Mouse (Mus musculus) embryonic facial prominence, embryonic 12.5 days (tissue): ENCODE measurements around the gene Dock10. TPM values are rescaled to one million over a fixed set of nuclear protein-coding genes. Genes with fewer than 3 reads are reported as not detected.

Experiments
- ATAC-seq: fragments of 200-750 bp; cut with Nextera tagmentation; 2 replicates; pipeline ENCODE4 v1.8.0; 2017; ENCODE audit not compliant: insufficient number of reproducible peaks, insufficient read depth, low FRiP score, low TSS enrichment
- H3K27ac ChIP-seq: fragments of 300-500 bp; sonication (generic); 2 replicates; pipeline ENCODE4 v1.5.1; 2016; ENCODE audit warnings: mild to moderate bottlenecking
- H3K27me3 ChIP-seq: fragments of 300-500 bp; sonication (generic); 2 replicates; pipeline ENCODE4 v1.6.1; 2016; ENCODE audit warnings: mild to moderate bottlenecking, moderate library complexity
- H3K36me3 ChIP-seq: fragments of 300-500 bp; sonication (generic); 2 replicates; pipeline ENCODE4 v1.6.1; 2016; ENCODE audit warnings: mild to moderate bottlenecking
- H3K4me1 ChIP-seq: fragments of 300-500 bp; sonication (generic); 2 replicates; pipeline ENCODE4 v1.6.1; 2016
- H3K4me2 ChIP-seq: fragments of 300-500 bp; sonication (generic); replicated peaks from 2 replicates; pipeline ENCODE4 v1.6.1; 2016; ENCODE audit warnings: mild to moderate bottlenecking, moderate library complexity
- H3K4me3 ChIP-seq: fragments of 300-500 bp; sonication (generic); 2 replicates; pipeline ENCODE4 v1.5.1; 2016; ENCODE audit warnings: mild to moderate bottlenecking
- H3K9ac ChIP-seq: fragments of 300-500 bp; sonication (generic); 2 replicates; pipeline ENCODE4 v1.6.1; 2016; ENCODE audit warnings: mild to moderate bottlenecking, moderate library complexity
- H3K9me3 ChIP-seq: fragments of 300-500 bp; sonication (generic); 2 replicates; pipeline ENCODE4 v1.6.1; 2016; ENCODE audit warnings: mild to moderate bottlenecking, moderate library complexity
- WGBS: fragments of 180-500 bp; shearing (Covaris S2); methylation state at CpG from one replicate; pipeline ENCODE4 v1.1.7; 2016; 5-methylcytosine and 5-hydroxymethylcytosine counted together
- polyA plus RNA-seq: library from polyadenylated mRNA; unstranded; fragments of >200 nt; fragmentation: Nextera tagmentation; extraction: Ambion mirVana; gene quantifications from 2 replicates; pipeline ENCODE4 v1.2.1, GENCODE M21; 2016

Gene Dock10
- polyA plus RNA-seq, 1 experiment from 2014 or later, result 6.4 TPM

DNA sequence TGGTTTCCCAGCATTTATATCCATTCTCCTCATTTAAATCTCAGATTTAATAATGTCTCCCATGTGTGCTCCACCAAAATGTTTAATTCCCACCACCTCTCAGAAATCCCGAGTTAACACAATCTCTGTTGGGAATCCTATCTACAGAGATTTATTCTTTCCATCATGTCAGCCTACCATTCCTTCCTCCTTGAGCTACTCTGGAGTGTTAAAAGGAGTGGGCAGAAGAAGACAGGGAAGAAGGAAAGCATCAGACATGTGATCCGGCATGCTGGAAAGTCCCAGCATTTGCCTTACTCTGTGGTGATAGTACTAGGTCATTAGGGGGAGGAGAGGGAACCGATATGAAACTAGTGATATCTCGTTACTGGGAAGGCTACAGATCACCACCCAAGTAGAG, 254.2 kb downstream of the Dock10 start:
- Histone ChIP-seq H3K4me3 (no peak overlapping the region), H3K36me3 (no peaks in the 10 kb centered on the region), H3K4me2 (no peak overlapping the region), H3K9me3 (no peaks in the 10 kb centered on the region), H3K4me1 (no peaks in the 10 kb centered on the region), H3K27ac (no peak overlapping the region), H3K9ac (no peak overlapping the region), H3K27me3 (no peaks in the 10 kb centered on the region)
- ATAC-seq, result no peak
- WGBS, result 90% methylated on average over 4 of the region's 4 CpGs

DNA sequence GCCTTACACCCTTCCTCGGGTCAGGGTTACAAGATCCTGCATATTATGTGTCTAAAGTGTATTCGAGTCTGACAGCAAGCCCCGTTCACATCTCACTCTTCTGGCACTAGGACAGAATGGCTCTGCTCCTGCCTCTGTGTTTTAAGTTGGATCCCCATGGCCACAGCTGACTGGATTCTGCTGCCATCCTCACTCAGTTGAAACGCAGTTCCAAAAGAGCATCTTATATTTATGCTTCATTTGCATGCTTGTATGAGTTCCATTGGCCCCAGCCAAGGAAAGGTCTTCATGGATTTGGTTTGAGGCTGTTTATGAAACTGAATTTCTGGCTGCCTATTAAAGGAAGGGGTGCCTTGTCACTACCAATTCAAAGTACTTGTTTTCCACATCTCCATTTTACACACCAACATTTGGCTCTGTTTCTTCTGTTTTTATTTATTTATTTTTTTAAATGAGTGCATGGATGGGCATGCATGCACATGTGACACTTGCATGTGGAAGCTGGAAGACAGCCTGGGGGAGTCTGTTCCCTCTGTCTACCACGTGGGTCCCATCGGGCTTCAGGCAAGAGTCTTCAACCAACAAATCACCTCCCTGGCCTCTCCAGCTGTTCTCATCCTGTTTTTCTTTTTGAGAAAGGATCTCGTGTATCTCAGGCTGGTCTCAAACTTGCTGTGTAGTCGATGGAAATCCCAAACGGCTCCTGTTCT, 255.7 kb downstream of the Dock10 start:
- no peak overlapping the region for H3K27ac ChIP-seq
- no peak overlapping the region for H3K4me2 ChIP-seq
- no peaks in the 10 kb centered on the region for H3K4me1 ChIP-seq
- H3K9me3 ChIP-seq, result no peaks in the 10 kb centered on the region
- no peaks in the 10 kb centered on the region for H3K27me3 ChIP-seq
- H3K4me3 ChIP-seq, result no peak overlapping the region
- no peaks in the 10 kb centered on the region for H3K36me3 ChIP-seq
- WGBS, result 76% methylated on average over 9 of the region's 9 CpGs
- H3K9ac ChIP-seq, result no peak overlapping the region
- ATAC-seq, result no peak

DNA sequence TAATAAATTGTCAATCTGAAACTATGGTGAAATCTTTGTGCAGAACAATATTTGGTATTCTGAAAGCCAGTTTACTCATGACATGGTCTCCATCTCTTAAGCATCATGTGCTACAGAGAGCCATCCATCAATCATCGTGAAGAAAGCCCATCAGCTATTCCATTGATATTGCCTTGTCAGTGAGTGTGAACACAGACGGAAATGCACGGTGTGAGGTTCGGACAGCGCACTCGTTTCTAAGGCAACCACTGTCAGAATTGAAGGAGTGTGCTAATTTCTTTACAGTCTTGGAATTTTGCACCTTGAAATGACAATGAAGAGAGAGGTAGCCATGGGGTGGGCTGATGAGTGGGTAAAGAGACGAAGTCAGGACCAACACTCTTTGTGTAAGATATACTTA, 259.1 kb downstream of the Dock10 start:
- 81% methylated on average over 7 of the region's 7 CpGs for WGBS
- no peak overlapping the region for H3K4me2 ChIP-seq
- no peak overlapping the region for H3K27ac ChIP-seq
- no peaks in the 10 kb centered on the region for H3K9me3 ChIP-seq
- no peaks in the 10 kb centered on the region for H3K27me3 ChIP-seq
- ATAC-seq, result no peak
- H3K9ac ChIP-seq, result no peak overlapping the region
- H3K36me3 ChIP-seq, result no peaks in the 10 kb centered on the region
- H3K4me3 ChIP-seq, result no peak overlapping the region
- no peaks in the 10 kb centered on the region for H3K4me1 ChIP-seq

DNA sequence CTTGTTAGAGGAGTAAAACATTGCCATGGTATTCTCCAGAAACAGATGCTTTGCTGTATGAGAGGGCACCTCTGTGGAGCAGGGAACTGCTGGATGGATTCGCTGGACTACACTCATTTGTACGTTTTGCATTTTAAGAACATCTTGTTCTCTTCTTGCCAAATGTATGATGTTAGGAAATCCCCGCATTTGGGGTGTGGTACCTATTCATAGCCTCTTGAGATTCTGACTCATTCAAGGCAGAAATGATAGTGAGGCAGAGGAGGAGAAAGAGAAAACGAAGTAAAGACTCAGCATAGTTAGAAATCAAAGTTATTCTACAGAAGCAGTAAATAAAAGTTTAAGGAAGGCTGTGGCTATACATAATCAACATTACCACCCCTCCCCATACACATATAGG, 262.0 kb downstream of the Dock10 start:
- H3K4me2 ChIP-seq, result no peak overlapping the region
- H3K36me3 ChIP-seq, result no peaks in the 10 kb centered on the region
- ATAC-seq, result no peak
- no peak overlapping the region for H3K9ac ChIP-seq
- H3K27me3 ChIP-seq, result no peaks in the 10 kb centered on the region
- H3K9me3 ChIP-seq, result no peaks in the 10 kb centered on the region
- H3K4me1 ChIP-seq, result no peaks in the 10 kb centered on the region
- WGBS, result 86% methylated on average over 4 of the region's 4 CpGs
- H3K4me3 ChIP-seq, result no peak overlapping the region
- no peak overlapping the region for H3K27ac ChIP-seq

DNA sequence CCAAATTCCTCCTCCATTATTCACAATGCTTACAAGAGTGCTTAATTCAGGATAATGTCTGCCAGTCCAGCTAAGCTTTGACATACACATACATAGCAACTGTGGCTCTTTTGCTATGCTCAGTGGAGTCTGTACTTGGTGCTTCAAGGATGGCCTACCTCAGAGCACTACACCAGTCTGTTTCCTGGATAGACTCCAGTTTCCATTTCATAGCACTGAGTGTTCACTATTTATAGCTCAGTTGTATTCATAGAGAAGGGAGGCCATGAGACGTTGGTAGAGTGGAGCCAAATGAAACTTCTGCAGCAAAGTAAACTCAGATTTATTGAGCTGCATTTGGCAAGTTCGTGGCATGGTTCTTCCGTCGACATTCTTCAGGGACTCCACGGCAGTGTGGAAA, 274.9 kb downstream of the Dock10 start:
- H3K36me3 ChIP-seq, result no peaks in the 10 kb centered on the region
- no peaks in the 10 kb centered on the region for H3K9me3 ChIP-seq
- no peak for ATAC-seq
- WGBS, result 87% methylated on average over 5 of the region's 5 CpGs
- no peak overlapping the region for H3K4me3 ChIP-seq
- H3K4me2 ChIP-seq, result no peak overlapping the region
- no peaks in the 10 kb centered on the region for H3K27me3 ChIP-seq
- H3K4me1 ChIP-seq, result no peaks in the 10 kb centered on the region
- H3K9ac ChIP-seq, result no peak overlapping the region
- H3K27ac ChIP-seq, result no peak overlapping the region

DNA sequence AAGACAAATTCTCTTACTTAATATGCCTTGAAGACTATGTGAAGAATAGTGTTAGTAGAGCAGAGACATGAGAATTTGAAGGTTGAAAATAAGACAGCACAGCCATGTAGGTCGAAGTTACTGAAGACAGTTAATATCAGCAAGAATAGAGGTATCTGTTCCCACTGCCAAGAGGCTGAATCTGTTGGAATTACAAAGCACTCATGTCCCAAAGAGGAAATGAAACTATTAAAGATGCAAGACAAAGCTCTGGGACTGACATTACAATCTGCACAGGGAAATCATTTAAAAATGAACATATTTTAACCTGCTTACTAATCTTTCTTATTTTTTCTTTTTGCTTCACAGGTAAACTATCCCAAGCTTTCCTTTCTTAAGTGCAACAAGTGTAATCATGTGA, 283.4 kb downstream of the Dock10 start:
- no peak overlapping the region for H3K4me3 ChIP-seq
- H3K4me1 ChIP-seq, result no peaks in the 10 kb centered on the region
- no peaks in the 10 kb centered on the region for H3K9me3 ChIP-seq
- no peak overlapping the region for H3K27ac ChIP-seq
- H3K9ac ChIP-seq, result no peak overlapping the region
- H3K4me2 ChIP-seq, result no peak overlapping the region
- WGBS, result 73% methylated on average over 1 of the region's 1 CpGs
- H3K36me3 ChIP-seq, result no peaks in the 10 kb centered on the region
- no peak for ATAC-seq
- no peaks in the 10 kb centered on the region for H3K27me3 ChIP-seq

DNA sequence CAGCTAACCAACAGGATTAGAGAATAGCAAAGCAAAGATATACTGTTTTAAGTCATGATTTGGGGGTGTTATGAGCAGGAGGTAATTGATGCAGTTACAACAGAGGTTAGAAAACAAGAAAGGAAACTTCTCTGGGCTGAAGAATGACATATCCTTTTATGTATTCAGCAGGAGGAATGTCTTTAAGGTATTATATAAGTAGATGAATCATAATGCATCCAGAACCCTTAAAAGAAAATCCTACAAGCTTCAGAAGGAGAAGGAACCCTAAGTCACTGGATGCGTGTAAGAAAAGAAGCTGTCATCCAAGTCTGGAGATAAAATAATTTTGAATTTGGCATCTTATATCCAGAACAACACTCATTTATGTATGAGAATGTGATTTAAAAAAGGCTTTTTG, 285.9 kb downstream of the Dock10 start:
- no peak for ATAC-seq
- no peak overlapping the region for H3K4me3 ChIP-seq
- no peaks in the 10 kb centered on the region for H3K27me3 ChIP-seq
- no peak overlapping the region for H3K27ac ChIP-seq
- no peaks in the 10 kb centered on the region for H3K4me1 ChIP-seq
- H3K9me3 ChIP-seq, result no peaks in the 10 kb centered on the region
- no peaks in the 10 kb centered on the region for H3K36me3 ChIP-seq
- no peak overlapping the region for H3K4me2 ChIP-seq
- H3K9ac ChIP-seq, result no peak overlapping the region
- 89% methylated on average over 1 of the region's 1 CpGs for WGBS

DNA sequence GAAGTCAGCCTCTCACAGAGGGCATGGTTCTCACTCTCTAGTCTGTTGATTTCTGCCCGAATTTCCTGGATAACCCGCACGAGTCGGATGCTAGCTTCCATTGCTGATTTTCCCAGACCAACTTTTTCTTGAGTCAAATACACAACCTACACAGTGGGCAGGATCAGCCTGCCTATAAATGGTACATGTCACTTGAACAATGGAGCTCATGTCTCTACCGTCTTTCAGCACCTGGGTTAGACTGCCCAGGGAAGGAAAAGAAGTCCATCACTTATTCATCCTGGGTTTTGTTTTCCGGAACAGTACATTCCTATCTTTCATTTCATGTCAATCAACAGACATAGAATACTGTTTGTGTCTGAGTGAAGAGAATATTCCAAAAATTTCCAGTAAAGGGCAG, 297.0 kb downstream of the Dock10 start, which contains the start of gene Gm45261:
TSS of gene Gm45261 (minus strand) at position 101 of the 400 bp plus-strand sequence.
- 80% methylated on average over 6 of the region's 6 CpGs for WGBS

DNA sequence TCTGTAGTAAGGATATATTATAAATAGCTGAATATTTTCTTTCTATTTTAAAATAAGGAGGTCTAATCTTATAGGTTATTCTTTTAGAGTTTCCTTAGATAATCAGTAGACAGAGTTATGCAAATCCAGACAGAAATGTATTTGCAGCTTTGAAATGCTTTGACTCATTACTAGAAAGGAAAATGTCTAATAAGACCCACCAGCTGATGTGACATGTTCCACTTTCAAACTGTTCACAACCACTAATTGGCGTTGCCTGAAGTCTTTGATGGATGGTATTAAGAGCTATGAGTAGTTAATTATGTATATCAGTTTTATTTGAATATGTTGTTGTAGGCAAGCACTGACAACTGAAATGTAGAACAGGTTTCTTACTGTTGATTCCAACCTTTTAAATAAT, 298.4 kb downstream of the Dock10 start:
- no peaks in the 10 kb centered on the region for H3K27me3 ChIP-seq

More for the DNA sequence above, 297.0 kb downstream of the Dock10 start, which contains the start of gene Gm45261:
- 0 out of 2 replicates have a peak, but pooled peaks cover 3% of the 10 kb centered on the region for H3K27me3 ChIP-seq
- H3K4me3 ChIP-seq, result no peak within 1 kb of the TSS
- no peaks in the 10 kb centered on the region for H3K9me3 ChIP-seq
- H3K36me3 ChIP-seq, result no peaks in the 10 kb centered on the region
- H3K4me2 ChIP-seq, result no peak within 1 kb of the TSS
- H3K9ac ChIP-seq, result no peak within 1 kb of the TSS
- no peaks in the 10 kb centered on the region for H3K4me1 ChIP-seq
- ATAC-seq, result no peak
- no peak within 1 kb of the TSS for H3K27ac ChIP-seq

DNA sequence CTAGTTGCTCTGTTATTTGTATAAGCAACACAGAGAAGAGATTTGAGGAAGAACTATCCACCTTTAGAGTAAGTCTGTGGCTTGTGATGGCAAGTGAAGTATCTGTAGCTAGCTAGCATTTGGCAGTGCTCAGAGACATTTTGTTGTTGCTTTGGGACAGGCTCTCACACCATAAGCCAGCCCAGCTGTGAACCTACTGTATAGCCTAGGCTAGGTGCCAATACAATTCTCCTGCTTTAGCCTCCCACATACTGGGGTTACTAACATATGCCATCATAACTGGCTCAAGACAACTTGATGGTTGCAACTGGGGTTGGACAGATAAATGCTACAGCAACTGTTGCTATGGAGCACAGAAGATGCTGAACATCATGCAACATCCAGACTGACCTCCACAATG, 298.9 kb downstream of the Dock10 start:
- no peak overlapping the region for H3K4me2 ChIP-seq
- no peaks in the 10 kb centered on the region for H3K4me1 ChIP-seq
- H3K9ac ChIP-seq, result no peak overlapping the region
- H3K9me3 ChIP-seq, result no peaks in the 10 kb centered on the region
- no peak overlapping the region for H3K27ac ChIP-seq
- no peaks in the 10 kb centered on the region for H3K27me3 ChIP-seq
- no peak for ATAC-seq
- no peak overlapping the region for H3K4me3 ChIP-seq
- no peaks in the 10 kb centered on the region for H3K36me3 ChIP-seq

More for the DNA sequence above, 298.4 kb downstream of the Dock10 start:
- Histone ChIP-seq H3K4me1 (no peaks in the 10 kb centered on the region), H3K4me3 (no peak overlapping the region), H3K27ac (no peak overlapping the region), H3K9me3 (no peaks in the 10 kb centered on the region), H3K36me3 (no peaks in the 10 kb centered on the region), H3K9ac (no peak overlapping the region), H3K4me2 (no peak overlapping the region)
- no peak for ATAC-seq
- 75% methylated on average over 1 of the region's 1 CpGs for WGBS

DNA sequence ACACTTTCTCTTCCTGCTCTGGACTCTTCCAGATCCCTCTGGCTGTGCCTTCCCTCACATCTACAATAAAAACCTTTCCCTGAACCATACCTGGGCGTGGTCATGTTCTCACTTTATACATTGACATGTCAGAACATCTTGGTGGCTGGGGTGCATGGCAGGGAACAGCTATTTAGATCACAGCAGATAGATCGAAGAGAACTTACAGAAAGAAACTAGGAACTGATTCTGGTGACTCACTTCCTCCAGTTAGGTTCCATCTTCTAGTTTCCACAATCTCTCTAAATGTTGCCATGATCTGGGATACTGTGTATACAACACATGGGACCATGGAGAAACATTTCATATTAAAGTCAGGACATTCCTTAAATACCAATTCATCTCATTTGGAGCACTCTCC, 304.4 kb downstream of the Dock10 start:
- Histone ChIP-seq H3K9ac (no peak overlapping the region), H3K27ac (no peak overlapping the region), H3K36me3 (no peaks in the 10 kb centered on the region), H3K4me3 (no peak overlapping the region), H3K9me3 (no peaks in the 10 kb centered on the region), H3K4me1 (no peaks in the 10 kb centered on the region), H3K27me3 (no peaks in the 10 kb centered on the region), H3K4me2 (no peak overlapping the region)
- no peak for ATAC-seq
- WGBS, result 82% methylated on average over 2 of the region's 2 CpGs

DNA sequence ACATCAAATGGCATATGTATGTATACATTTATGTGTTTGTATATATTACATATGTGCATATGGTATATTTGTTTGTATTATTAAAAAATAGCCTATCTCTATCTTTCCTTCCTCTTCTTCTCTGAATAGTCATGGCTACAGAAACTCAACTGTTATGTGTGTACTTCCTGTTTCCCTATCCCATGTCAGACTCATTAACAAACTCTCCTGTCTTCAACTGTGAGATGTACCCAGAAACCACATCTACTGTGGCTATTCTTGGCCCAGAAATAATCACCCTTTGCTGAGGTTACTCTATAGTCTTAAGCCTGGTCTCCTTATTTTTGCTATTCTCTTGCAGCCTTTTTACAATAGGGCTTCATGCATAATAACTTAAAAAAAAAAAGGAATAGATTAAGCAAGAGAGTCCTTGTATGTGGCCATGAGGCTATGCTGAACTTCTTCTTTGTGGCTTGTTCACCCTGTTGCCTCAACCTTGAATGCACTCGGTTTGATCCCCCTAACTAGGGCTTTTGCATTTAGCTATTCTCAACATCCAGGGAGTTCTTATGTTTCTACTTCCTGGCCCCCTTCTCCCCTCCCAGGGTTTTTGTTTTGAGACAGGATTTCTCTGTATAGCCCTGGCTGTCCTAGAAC, 306.3 kb downstream of the Dock10 start:
- no peaks in the 10 kb centered on the region for H3K4me1 ChIP-seq
- no peaks in the 10 kb centered on the region for H3K27me3 ChIP-seq
- no peak overlapping the region for H3K27ac ChIP-seq
- H3K4me3 ChIP-seq, result no peak overlapping the region
- no peak for ATAC-seq
- H3K4me2 ChIP-seq, result no peak overlapping the region
- no peaks in the 10 kb centered on the region for H3K9me3 ChIP-seq
- WGBS, result 84% methylated on average over 1 of the region's 1 CpGs
- H3K9ac ChIP-seq, result no peak overlapping the region
- H3K36me3 ChIP-seq, result no peaks in the 10 kb centered on the region
